Comparison of ENCODE assay signal across 24 mouse cellular contexts in the genomic region with DNA sequence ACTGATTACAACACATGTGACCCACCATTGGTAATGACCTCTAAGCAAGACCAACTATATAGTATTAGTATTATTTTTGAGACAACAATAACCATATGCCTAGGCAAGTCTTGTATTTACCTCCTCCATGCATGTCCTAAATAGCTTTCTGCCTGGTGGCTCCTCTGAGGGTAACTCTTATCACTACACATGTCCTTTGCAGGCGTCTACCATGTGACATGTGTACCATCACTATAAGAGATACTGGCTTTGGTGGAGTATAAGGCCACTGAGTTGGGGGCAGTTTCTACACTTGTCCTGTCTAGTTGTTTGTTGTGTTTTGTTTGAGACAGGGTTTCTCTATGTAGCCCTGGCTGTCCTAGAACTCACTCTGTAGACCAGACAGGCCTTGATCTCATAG.
DNase-seq lines count a peak whose midpoint lies in the region; ATAC-seq lines count a peak whose summit lies in the region.
"Had no signal": no experiment of that assay in that cellular context is flagged by ENCODE, and none has a peak within 500 bp of the region (broad histone marks: within the 10 kb centered on the region; RNA-seq: fewer than 3 reads in every experiment).

No protein-coding gene starts in this region.

- no peak overlapping the region for H3K4me2 ChIP-seq in liver, embryonic 11.5 days
- no peak overlapping the region for H3K4me2 ChIP-seq in liver, embryonic 13.5 days
- H3K4me2 ChIP-seq in liver, embryonic 15.5 days: no peak overlapping the region
- no peak overlapping the region for H3K4me2 ChIP-seq in midbrain, embryonic 16.5 days (ENCODE audit: low read length)
- H3K4me2 ChIP-seq: embryonic facial prominence, embryonic 13.5 days; embryonic facial prominence, embryonic 15.5 days; forebrain, embryonic 12.5 days had no signal

- WGBS in liver, embryonic 11.5 days: 59% methylated on average over 1 of the region's 1 CpGs
- WGBS in liver, embryonic 13.5 days (ENCODE audit: insufficient replicate concordance): 26% methylated on average over 1 of the region's 1 CpGs
- 26% methylated on average over 1 of the region's 1 CpGs for WGBS in liver, embryonic 15.5 days (ENCODE audit: insufficient replicate concordance)
- 86% methylated on average over 1 of the region's 1 CpGs for WGBS in midbrain, embryonic 10.5 days
- WGBS in midbrain, embryonic 16.5 days: 90% methylated on average over 1 of the region's 1 CpGs

- no peak overlapping the region for H3K9ac ChIP-seq in liver, embryonic 11.5 days (ENCODE audit: low read depth, low read length)
- no peak overlapping the region for H3K9ac ChIP-seq in liver, embryonic 13.5 days
- no peak overlapping the region for H3K9ac ChIP-seq in liver, embryonic 15.5 days
- no peak overlapping the region for H3K9ac ChIP-seq in midbrain, embryonic 16.5 days (ENCODE audit: low read depth, low read length)
- H3K9ac ChIP-seq: embryonic facial prominence, embryonic 13.5 days; embryonic facial prominence, embryonic 15.5 days; forebrain, embryonic 12.5 days had no signal

- DNase-seq in c-Kit-positive CD71-positive TER-119-positive erythroid progenitor cells, embryonic 14.5 days (ENCODE audit: low spot score): peak; percentile 16
- no peak for DNase-seq in liver, embryonic 11.5 days (ENCODE audit: low spot score)
- DNase-seq in liver, embryonic 13.5 days: no peak
- no peak for DNase-seq in midbrain, embryonic 10.5 days (ENCODE audit: low spot score)
- DNase-seq in cerebellum, postnatal 10 days: no peak
- DNase-seq in testis, postnatal 14 days (ENCODE audit: low spot score): no peak
- DNase-seq: adrenal gland, adult 2 months; adrenal gland, postnatal 10 days; adrenal gland, postnatal 25 days; cerebellum, adult 11-12 months; cerebellum, adult 2 months; cerebellum, adult 9-10 months; cerebellum, postnatal 14 days; cerebellum, postnatal 36 days; embryo, embryonic 11 days had no signal

- no peaks in the 10 kb centered on the region for H3K9me3 ChIP-seq in liver, embryonic 11.5 days (ENCODE audit: control insufficient read depth, low read length)
- no peaks in the 10 kb centered on the region for H3K9me3 ChIP-seq in liver, embryonic 13.5 days (replicated peaks)
- H3K9me3 ChIP-seq in liver, embryonic 15.5 days (replicated peaks): no peaks in the 10 kb centered on the region
- H3K9me3 ChIP-seq in midbrain, embryonic 10.5 days (replicated peaks): no peaks in the 10 kb centered on the region
- no peaks in the 10 kb centered on the region for H3K9me3 ChIP-seq in midbrain, embryonic 16.5 days (replicated peaks; ENCODE audit: control insufficient read depth, low read length, poor library complexity, severe bottlenecking)
- H3K9me3 ChIP-seq: embryonic facial prominence, embryonic 13.5 days; embryonic facial prominence, embryonic 15.5 days; forebrain, embryonic 10.5 days; forebrain, embryonic 12.5 days had no signal

- no peaks in the 10 kb centered on the region for H3K36me3 ChIP-seq in liver, embryonic 11.5 days (ENCODE audit: control insufficient read depth, insufficient read depth, low read length)
- H3K36me3 ChIP-seq in liver, embryonic 13.5 days: no peaks in the 10 kb centered on the region
- H3K36me3 ChIP-seq in liver, embryonic 15.5 days (replicated peaks): no peaks in the 10 kb centered on the region
- no peaks in the 10 kb centered on the region for H3K36me3 ChIP-seq in midbrain, embryonic 10.5 days
- no peaks in the 10 kb centered on the region for H3K36me3 ChIP-seq in midbrain, embryonic 16.5 days (ENCODE audit: control insufficient read depth, insufficient read depth, low read length)
- H3K36me3 ChIP-seq: embryonic facial prominence, embryonic 13.5 days; embryonic facial prominence, embryonic 15.5 days; forebrain, embryonic 10.5 days; forebrain, embryonic 12.5 days had no signal

- H3K4me3 ChIP-seq in liver, embryonic 11.5 days (ENCODE audit: low read depth, low read length): no peak overlapping the region
- no peak overlapping the region for H3K4me3 ChIP-seq in liver, embryonic 13.5 days (replicated peaks)
- no peak overlapping the region for H3K4me3 ChIP-seq in liver, embryonic 15.5 days (replicated peaks)
- no peak overlapping the region for H3K4me3 ChIP-seq in midbrain, embryonic 10.5 days
- no peak overlapping the region for H3K4me3 ChIP-seq in midbrain, embryonic 16.5 days (ENCODE audit: low read depth, low read length)
- H3K4me3 ChIP-seq: embryonic facial prominence, embryonic 13.5 days; embryonic facial prominence, embryonic 15.5 days; erythroblast, embryonic 14.5 days; forebrain, embryonic 10.5 days; forebrain, embryonic 12.5 days had no signal

- no peaks in the 10 kb centered on the region for H3K27me3 ChIP-seq in liver, embryonic 11.5 days (replicated peaks; ENCODE audit: control insufficient read depth, insufficient read depth, low read length)
- H3K27me3 ChIP-seq in liver, embryonic 13.5 days: no peaks in the 10 kb centered on the region
- H3K27me3 ChIP-seq in liver, embryonic 15.5 days: no peaks in the 10 kb centered on the region
- H3K27me3 ChIP-seq in midbrain, embryonic 10.5 days (ENCODE audit: low read depth, poor library complexity, severe bottlenecking): no peaks in the 10 kb centered on the region
- H3K27me3 ChIP-seq in midbrain, embryonic 16.5 days (ENCODE audit: control insufficient read depth, insufficient read depth, low read depth, low read length): no peaks in the 10 kb centered on the region
- H3K27me3 ChIP-seq: embryonic facial prominence, embryonic 13.5 days; embryonic facial prominence, embryonic 15.5 days; forebrain, embryonic 12.5 days had no signal

- no peaks in the 10 kb centered on the region for H3K4me1 ChIP-seq in liver, embryonic 11.5 days (replicated peaks; ENCODE audit: control insufficient read depth, insufficient read depth, low read length)
- H3K4me1 ChIP-seq in liver, embryonic 13.5 days (replicated peaks): peaks cover 21% of the 10 kb centered on the region
- no peaks in the 10 kb centered on the region for H3K4me1 ChIP-seq in liver, embryonic 15.5 days (replicated peaks)
- H3K4me1 ChIP-seq in midbrain, embryonic 10.5 days: peaks cover 7% of the 10 kb centered on the region
- peaks cover 7% of the 10 kb centered on the region for H3K4me1 ChIP-seq in midbrain, embryonic 16.5 days (ENCODE audit: control insufficient read depth, insufficient read depth, low read length)
- H3K4me1 ChIP-seq: embryonic facial prominence, embryonic 13.5 days; embryonic facial prominence, embryonic 15.5 days had no signal

- H3K27ac ChIP-seq in liver, embryonic 11.5 days (ENCODE audit: low read depth, low read length): no peak overlapping the region
- no peak overlapping the region for H3K27ac ChIP-seq in liver, embryonic 13.5 days
- no peak overlapping the region for H3K27ac ChIP-seq in liver, embryonic 15.5 days (replicated peaks)
- H3K27ac ChIP-seq in midbrain, embryonic 10.5 days (replicated peaks): no peak overlapping the region
- H3K27ac ChIP-seq in midbrain, embryonic 16.5 days (ENCODE audit: low read length): no peak overlapping the region
- H3K27ac ChIP-seq: embryonic facial prominence, embryonic 13.5 days; embryonic facial prominence, embryonic 15.5 days; forebrain, embryonic 10.5 days; forebrain, embryonic 12.5 days had no signal

- peak; percentile 79 for ATAC-seq in liver, embryonic 11.5 days (replicated peaks; ENCODE audit: low FRiP score)
- peak; percentile 87 for ATAC-seq in liver, embryonic 13.5 days (ENCODE audit: low read depth)
- peak; percentile 51 for ATAC-seq in liver, embryonic 15.5 days (ENCODE audit: insufficient read depth)
- no peak for ATAC-seq in midbrain, embryonic 16.5 days
- ATAC-seq: forebrain, embryonic 14.5 days; forebrain, embryonic 16.5 days had no signal
